Mouse (Mus musculus): ENCODE results near the gene Slc52a3.

DNA sequence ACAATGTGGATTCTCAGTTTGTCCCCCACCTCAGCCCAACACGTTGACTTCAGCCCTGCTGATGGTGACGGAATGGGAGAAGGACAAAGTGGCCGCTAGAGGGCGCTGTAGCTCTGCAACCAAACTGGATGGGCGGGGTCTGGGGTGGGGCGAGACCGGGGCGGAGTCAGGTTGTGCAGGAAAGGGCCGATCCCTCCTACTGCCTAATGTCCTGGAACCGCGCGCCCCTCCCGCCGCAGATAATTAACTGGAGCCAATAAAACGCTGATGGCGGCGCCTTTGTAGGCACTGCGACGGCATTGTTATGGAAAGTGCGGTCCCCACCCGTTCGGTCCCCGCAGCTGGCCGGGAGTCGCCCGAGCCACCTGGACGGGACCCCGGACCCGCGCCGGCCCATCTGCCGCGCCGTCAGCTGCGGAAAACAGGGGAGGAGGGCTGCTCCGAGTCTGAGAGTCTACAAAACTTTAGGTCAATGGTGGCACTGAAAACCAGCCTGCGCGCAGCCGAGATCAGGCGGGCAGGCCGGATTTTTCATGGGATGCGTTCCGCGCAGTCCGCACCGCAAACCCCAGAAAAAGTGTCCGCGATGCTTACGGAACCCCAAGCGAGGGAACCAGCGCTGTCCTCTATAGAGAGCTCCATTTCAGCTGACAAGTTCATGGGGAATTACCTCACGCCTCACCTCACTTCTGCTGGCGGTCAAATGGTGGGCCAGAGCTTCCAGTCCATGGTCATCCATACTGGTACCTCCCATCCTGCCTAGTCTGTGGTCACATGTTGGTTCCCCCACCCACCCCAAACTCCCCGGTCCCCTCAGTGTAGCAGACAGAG lies 33.2 kb downstream of the Slc52a3 start:
- TF ChIP-seq CTCF (IDR thresholded peaks at IDR 0.05; ENCODE audit: borderline replicate concordance, insufficient read depth, low read length) (peak; percentile 88; the same call in 1 of the 2 replicates), POLR2A (IDR thresholded peaks at IDR 0.05; ENCODE audit: low read depth, low read length) (no peak)

Measured in embryonic fibroblast, embryonic 13.5 days (primary cell).